Mouse (Mus musculus): Measurements from ENCODE around the gene 1700016D06Rik. TPM values are rescaled to one million over a fixed set of nuclear protein-coding genes. Genes with fewer than 3 reads are reported as not detected.
"Not testable (repeated sequence)": the region's sequence is repeated elsewhere in the genome, so short reads cannot be mapped to it uniquely, and the experiment has no call there.

The 1700016D06Rik gene
- total RNA-seq, 2 experiments from 2014 or later = not detected

DNA sequence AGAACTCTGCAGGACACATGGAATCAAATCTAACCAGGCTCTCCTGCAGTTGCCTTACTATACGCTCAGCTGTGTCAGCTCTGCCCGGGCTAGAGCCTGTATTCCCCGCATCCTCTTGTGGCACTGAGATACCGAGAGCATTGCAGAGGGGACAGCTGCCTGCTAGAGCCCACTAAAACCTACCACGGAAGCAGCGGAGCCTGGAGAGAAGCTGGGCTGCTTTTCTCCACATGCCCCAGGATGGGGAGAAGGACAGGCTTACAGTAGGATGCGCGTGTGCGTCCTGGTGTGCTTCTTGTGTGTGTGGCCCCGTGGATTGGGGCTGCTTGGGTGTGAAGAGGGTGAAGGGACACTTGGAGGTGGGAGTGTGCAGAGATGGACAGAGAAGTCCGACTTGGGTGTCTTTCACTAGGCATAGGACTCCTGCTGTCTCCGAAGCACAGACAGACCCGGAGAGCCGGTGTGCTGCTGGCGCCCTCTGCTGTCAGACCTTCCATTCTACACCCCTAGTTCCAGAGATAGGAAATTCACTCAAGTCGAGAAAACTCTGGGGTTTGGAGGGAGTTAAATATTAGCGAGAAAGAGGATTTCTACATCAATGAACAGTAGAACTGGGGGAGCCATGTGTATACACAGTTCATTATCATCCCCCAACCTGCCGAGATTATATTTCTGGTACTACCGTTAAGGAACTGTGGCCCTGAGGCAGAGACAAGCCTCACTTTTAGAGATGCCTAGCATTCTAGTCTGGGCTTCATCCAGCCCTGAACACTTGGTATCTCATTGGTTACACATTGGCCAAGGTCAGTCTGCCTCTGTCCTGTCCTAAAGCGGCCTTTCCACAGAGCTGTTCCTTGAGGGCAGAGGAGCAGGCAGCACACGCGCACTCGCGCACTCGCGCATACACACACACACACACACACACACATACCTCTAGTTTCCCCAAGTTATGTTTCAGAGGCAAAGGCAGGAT is 517 bp downstream of the 1700016D06Rik start:
- peak; percentile 96 for TF ChIP-seq CTCF (IDR thresholded peaks at IDR 0.05)
- DNase-seq (ENCODE audit: extremely low spot score in 1 of 2, low spot score in 2 of 2) = peak; percentile 77 to 87
- intact Hi-C loops (cut with DNase I) = loop anchor here (5.0 kb wide), 3 partner anchors 63 to 158 kb away; partner anchors contain the start of genes Ankrd10 and Ing1
- Histone ChIP-seq H3K4me3 (no peak overlapping the region), H3K27ac (no peak overlapping the region)

DNA sequence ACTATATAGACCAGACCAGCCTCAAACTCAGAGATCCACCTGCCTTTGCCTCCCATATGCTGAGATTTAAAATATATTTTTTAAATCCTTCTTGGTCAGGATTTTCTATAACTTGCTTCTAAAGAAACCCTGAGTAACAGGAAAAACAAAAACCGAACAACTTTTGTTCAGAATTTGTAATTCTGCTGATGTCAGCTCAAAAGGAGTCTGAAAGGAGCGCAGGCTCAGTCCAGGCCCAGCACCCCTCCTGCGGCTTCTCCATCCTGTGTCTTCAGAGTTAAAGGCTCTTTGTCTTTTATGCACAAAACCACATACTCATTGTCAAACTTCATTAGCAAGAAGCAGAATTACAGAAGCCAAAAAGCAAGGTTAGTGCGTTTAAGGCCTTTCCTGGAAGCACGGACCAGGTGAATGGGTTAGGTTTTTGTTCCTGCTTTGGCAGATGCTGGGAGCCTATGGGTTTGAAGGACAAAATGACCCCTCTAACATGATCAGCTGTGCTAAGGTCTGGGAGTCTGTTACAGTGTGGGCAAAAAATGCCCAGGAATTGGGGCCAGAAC is 1.3 kb downstream of the 1700016D06Rik start:
- H3K27ac ChIP-seq = no peak overlapping the region
- DNase-seq (ENCODE audit: extremely low spot score in 1 of 2, low spot score in 2 of 2) = no peak
- no peak for TF ChIP-seq CTCF (IDR thresholded peaks at IDR 0.05)
- intact Hi-C loops (cut with DNase I) = loop anchor here (5.0 kb wide), 3 partner anchors 62 to 157 kb away; partner anchors contain the start of genes Ankrd10 and Ing1
- no peak overlapping the region for H3K4me3 ChIP-seq

DNA sequence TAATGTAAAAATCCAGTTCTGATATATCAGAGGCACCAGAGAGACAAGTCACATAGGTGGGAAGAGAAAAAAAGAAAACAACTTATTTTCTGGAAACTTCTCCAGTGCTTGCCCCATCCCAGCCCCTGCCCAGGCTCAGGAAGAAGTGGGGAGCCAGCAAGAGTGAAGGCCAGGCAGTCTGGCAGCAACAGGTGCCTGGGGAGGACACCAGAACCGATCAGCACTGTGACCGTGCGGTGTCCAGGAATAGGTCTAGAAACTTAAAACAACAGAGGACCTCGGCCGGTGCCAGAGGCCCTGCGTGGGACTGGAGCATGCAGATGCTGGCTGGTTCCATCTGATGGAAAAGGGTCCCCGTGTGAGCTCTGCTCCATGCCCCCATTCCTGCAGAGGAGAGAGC is 3.4 kb downstream of the 1700016D06Rik start:
- intact Hi-C loops (cut with DNase I) = no loop called here
- Histone ChIP-seq H3K4me3 (no peak overlapping the region), H3K27ac (no peak overlapping the region)
- no peak for DNase-seq (ENCODE audit: extremely low spot score in 1 of 2, low spot score in 2 of 2)
- no peak for TF ChIP-seq CTCF (IDR thresholded peaks at IDR 0.05)

DNA sequence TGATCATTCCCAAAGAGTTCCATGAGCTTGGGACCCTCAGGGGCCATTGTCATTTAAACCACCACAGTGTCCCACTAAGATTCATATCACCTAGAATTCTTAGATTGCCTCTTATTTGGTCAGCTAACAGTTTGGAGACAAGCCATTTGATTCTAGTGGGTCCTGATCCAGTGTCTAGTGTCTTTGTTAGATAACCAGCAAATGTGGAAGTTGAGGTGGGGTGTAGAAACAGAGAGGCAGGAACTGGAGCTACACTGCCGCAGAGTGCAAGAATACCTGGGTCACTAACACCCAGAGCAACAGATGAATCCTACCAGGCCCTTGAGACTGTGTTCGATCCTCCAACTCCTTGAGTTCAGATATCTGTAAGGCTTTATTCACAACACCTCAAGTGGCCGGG is 4.7 kb downstream of the 1700016D06Rik start:
- intact Hi-C loops (cut with DNase I) = no loop called here
- no peak overlapping the region for H3K27ac ChIP-seq
- DNase-seq (ENCODE audit: extremely low spot score in 1 of 2, low spot score in 2 of 2) = no peak
- TF ChIP-seq CTCF (IDR thresholded peaks at IDR 0.05) = no peak
- no peak overlapping the region for H3K4me3 ChIP-seq

DNA sequence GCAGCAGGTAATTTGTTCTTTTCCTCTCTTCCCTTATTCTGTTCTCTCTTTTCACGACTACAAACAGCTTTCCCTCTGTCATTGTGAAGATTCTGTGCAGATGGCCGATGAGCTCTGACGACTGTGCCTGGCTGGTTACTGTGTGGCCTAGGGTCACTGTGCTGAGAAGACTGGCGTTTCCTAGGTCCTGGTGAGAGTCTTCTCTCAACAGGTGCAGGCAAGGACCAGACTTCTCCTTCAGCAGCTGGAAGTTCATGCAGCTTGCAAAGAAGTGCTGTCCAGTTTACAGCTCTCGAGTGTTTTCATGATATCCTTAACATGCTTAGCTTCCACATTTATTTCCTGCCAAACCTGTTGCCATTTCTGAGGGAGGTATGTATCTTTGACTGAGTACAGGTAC is 6.9 kb downstream of the 1700016D06Rik start:
- Histone ChIP-seq H3K27ac (no peak overlapping the region), H3K4me3 (no peak overlapping the region)
- DNase-seq (ENCODE audit: extremely low spot score in 1 of 2, low spot score in 2 of 2) = no peak
- intact Hi-C loops (cut with DNase I) = no loop called here
- TF ChIP-seq CTCF (IDR thresholded peaks at IDR 0.05) = no peak

DNA sequence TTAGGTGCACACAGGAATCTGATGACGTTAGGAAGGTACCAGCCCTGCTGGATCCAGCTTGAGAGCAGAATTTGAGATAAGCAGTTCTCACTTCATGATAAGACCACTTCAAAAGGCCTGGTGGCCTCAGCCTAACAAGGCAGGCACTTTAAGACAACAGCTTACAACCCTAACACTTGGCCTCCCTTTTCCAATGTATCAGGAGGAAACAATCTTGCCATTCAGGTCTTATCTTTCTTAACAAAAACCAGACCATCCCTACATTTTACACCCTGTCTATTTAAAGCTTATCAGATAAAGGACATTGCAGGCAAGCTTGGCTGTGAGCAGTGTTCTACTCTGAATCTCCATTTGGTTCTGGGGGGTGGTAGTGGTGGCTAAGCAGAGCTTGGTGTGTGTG is 8.4 kb downstream of the 1700016D06Rik start:
- H3K4me3 ChIP-seq = no peak overlapping the region
- no peak for TF ChIP-seq CTCF (IDR thresholded peaks at IDR 0.05)
- H3K27ac ChIP-seq = no peak overlapping the region
- intact Hi-C loops (cut with DNase I) = no loop called here
- no peak for DNase-seq (ENCODE audit: extremely low spot score in 1 of 2, low spot score in 2 of 2)

DNA sequence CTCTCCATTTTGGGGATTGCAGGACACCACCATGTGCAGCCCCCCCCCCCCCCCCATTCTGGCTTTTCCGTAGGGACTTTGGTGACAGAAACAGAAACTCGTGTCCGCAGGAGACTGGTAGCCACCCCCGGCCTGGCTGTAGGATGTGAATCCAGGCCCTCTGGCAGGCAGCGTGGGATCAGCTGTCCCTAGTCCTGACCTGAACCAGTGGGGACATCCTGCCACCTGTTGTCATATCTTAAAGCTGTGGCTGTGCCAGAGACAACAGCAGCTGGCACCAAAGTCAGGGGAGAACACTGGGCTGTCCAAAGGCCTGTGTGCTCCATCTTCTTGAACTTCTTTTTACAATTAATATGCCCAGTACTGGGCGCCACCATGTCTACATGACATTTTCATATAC is 9.1 kb downstream of the 1700016D06Rik start:
- no peak overlapping the region for H3K27ac ChIP-seq
- intact Hi-C loops (cut with DNase I) = no loop called here

DNA sequence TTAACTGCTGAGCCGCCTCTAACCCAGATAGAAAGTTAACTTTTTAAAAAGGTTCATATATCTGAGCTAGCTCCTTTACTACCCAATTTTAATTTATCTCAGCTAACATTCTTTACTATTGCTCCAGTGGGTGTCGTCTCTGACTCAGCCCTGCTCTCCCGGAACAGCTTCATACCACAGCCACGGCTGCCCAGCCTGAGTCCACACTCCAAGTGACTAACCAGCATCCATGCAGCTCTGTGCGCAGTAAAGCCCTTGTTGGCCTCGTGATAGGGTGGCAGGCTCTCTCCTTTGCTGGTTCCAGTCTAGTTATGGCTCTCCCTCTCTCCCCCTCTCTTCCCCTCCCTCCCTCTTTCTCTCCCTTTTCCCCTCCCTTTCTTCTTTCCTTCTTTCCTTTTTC is 9.6 kb downstream of the 1700016D06Rik start:
- H3K4me3 ChIP-seq = no peak overlapping the region
- no peak for TF ChIP-seq CTCF (IDR thresholded peaks at IDR 0.05)
- intact Hi-C loops (cut with DNase I) = no loop called here
- no peak for DNase-seq (ENCODE audit: extremely low spot score in 1 of 2, low spot score in 2 of 2)
- H3K27ac ChIP-seq = no peak overlapping the region

More for the DNA sequence above, 9.1 kb downstream of the 1700016D06Rik start:
- no peak for DNase-seq (ENCODE audit: extremely low spot score in 1 of 2, low spot score in 2 of 2)
- H3K4me3 ChIP-seq = no peak overlapping the region
- TF ChIP-seq CTCF (IDR thresholded peaks at IDR 0.05) = no peak

DNA sequence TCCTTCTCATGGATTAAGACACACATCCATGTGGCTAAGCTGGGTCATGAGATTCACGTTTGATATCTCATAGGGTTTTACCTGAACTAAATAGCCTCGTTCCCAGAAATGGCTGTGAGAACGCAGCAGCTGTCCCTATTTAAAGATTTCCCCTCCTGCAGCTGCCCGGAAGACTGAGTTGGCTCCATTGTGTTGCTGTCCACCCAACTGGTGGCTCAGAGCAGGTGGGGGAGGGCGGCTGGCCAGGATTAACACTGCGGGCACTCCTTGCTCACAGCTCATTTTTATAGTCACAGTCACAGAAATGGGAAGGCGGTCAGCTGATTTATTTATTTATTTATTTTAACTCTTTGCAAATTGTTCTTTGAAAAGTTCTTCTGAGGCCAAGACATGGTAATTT is 10.9 kb downstream of the 1700016D06Rik start:
- intact Hi-C loops (cut with DNase I) = no loop called here

DNA sequence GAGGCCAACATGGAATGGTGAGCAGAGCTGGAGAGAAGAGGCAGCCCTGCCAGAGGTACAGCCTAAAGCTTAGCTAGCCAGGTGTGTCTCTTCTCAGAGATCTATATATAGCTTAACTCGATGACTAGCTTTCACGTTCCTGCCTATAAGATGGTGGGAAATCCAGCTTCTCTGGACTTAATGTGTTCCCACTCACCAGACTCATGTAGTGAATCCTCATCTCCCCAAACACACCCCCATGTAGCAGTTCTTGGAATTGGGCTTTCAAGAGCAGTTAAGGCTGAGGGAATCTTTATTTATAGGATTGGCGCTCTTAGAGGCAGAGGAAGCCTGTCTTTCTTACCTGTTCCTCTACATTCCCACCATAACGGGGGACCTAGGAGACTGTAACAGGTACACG is 13.6 kb downstream of the 1700016D06Rik start:
- no peak for TF ChIP-seq CTCF (IDR thresholded peaks at IDR 0.05)
- Histone ChIP-seq H3K4me3 (no peak overlapping the region), H3K27ac (no peak overlapping the region)
- no peak for DNase-seq (ENCODE audit: extremely low spot score in 1 of 2, low spot score in 2 of 2)
- intact Hi-C loops (cut with DNase I) = no loop called here

More for the DNA sequence above, 10.9 kb downstream of the 1700016D06Rik start:
- TF ChIP-seq CTCF (IDR thresholded peaks at IDR 0.05) = no peak
- Histone ChIP-seq H3K27ac (no peak overlapping the region), H3K4me3 (no peak overlapping the region)
- DNase-seq (ENCODE audit: extremely low spot score in 1 of 2, low spot score in 2 of 2) = no peak

DNA sequence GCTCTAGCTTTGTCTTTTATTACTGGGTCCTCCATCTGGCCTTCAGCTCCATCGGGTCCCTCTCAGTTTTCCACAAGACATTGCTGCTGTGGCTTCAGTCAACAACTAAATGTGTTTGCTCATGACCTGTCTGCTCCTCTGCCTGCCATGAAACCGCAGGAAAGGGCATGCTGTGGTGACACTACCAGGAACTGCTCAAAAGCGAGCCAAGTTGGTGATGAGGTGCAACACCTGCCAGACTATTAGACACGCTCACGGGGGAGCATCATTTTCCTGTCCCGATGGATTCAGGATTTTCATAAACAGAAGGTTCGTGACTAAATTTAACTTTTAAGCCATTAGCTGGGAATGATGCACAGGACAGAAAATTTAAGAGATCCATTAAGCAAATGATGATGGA is 16.3 kb downstream of the 1700016D06Rik start:
- DNase-seq (ENCODE audit: extremely low spot score in 1 of 2, low spot score in 2 of 2) = no peak
- Histone ChIP-seq H3K4me3 (no peak overlapping the region), H3K27ac (no peak overlapping the region)
- intact Hi-C loops (cut with DNase I) = no loop called here
- TF ChIP-seq CTCF (IDR thresholded peaks at IDR 0.05) = no peak

DNA sequence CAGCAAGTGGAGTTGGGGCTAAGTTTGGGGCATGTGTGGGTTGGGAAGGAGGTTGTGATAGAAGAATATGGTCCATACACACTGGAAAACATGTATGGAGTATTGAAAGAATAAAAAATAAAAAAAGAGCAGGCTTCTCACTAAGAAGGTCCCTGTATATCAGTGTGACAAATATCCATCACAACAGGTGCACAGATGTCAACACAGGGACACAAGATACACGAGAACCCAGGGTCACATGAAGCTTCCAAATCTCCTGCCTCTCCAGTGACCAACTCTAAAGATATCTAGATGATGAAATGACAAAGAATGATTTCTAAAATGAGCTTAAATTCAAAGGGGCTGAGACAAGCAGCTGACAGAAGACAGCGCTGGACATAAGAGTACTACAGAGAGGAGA is 32.6 kb downstream of the 1700016D06Rik start:
- H3K27ac ChIP-seq = no peak overlapping the region
- no peak overlapping the region for H3K4me3 ChIP-seq
- DNase-seq (ENCODE audit: extremely low spot score in 1 of 2, low spot score in 2 of 2) = no peak
- intact Hi-C loops (cut with DNase I) = no loop called here
- TF ChIP-seq CTCF (IDR thresholded peaks at IDR 0.05) = no peak

DNA sequence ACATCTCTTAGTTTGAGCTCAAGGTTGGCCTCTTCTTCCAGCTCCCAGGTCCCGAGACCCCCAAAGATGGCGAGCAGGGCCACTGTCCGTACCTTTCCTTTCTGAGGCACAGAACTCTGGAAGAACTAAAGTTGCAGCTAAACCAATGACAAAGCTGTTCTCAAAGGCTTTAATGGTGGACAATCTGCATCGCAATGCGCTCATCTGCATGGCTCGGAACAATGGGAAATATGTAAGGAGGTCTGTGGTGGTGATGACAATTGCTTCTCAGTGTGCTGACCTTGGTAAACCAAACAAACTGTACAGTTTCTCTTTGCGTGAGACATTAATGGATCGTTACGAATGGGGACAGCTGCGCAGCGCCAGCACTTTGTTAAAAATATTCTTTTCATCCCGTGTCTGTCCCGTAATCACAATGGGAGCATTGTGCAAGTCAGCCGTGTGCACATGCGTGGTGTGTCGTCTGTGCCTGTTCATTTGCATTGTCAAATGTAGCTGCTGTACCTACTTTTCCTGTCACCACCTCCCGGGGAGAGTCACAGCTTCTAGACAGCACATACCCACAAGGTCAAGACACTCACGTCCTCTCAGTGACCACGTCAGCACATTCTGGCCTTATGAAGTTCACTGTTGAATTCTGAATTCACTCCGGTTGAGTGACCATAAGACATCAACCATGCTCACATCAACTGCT is 34.7 kb downstream of the 1700016D06Rik start:
- DNase-seq (ENCODE audit: extremely low spot score in 1 of 2, low spot score in 2 of 2); H3K4me3 ChIP-seq; H3K27ac ChIP-seq; intact Hi-C loops (cut with DNase I): not testable (repeated sequence)

Data from left cerebral cortex, adult 2 months (tissue).